Mouse (Mus musculus) gastrocnemius, adult 2 months (tissue): ENCODE measurements around the gene Nudt3. TPM values are rescaled to one million over a fixed set of nuclear protein-coding genes. Genes with fewer than 3 reads are reported as not detected.

Source experiments
- DNase-seq: peaks from one replicate; pipeline ENCODE4 v3.0.0; 2022
- H3K27ac ChIP-seq: fragments of 200-600 bp; 2 replicates; pipeline ENCODE4 v1.8.1; 2022; ENCODE audit warnings: mild to moderate bottlenecking
- H3K4me3 ChIP-seq: fragments of 200-600 bp; 2 replicates; pipeline ENCODE4 v1.8.1; 2022; ENCODE audit warnings: mild to moderate bottlenecking, moderate library complexity
- CTCF ChIP-seq: fragments of 200-600 bp; IDR thresholded peaks from 2 replicates; pipeline ENCODE4 v1.8.1; 2022; ENCODE audit warnings: antibody characterized with exemption, mild to moderate bottlenecking, moderate library complexity
- intact Hi-C: fragments of 180-260 bp; cut with DNase I; formaldehyde crosslinking; loops from one replicate; pipeline ENCODE4 v1.15.1; 2025
- total RNA-seq, 2 experiments: library from RNA; stranded (reverse); gene quantifications; 2 replicates each; pipeline ENCODE4 v1.2.3; 2021

Nudt3 gene
- total RNA-seq, 2 experiments from 2014 or later, result 222 to 261 TPM

GRCm38 (mm10) chr17:27610679-27611518 lies 12.4 kb downstream of the Nudt3 start:
- DNase-seq, result peak; percentile 49
- no peak for TF ChIP-seq CTCF
- peak overlapping the region; percentile 86 for H3K27ac ChIP-seq
- intact Hi-C loops, result no loop called here
- H3K4me3 ChIP-seq, result no peak overlapping the region

DNA sequence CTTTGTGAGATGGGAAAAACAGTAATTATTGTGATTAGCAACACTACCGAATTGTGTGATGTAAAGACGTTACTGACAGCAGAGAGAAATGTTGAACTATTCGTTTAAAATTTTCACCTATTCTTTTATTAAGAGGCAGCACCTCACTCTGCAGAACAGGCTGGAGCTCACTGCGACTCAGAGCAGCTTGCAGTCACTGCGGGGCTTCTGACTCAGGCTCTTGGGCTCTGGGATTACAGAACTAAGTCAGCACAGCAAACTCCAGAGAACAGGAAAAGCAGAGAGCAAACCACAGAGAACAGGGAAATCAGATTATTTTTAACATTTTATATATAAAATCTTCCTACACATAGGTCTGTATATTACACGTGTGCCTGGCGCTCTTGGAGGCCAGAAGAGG lies 13.7 kb downstream of the Nudt3 start:
- Histone ChIP-seq H3K27ac (no peak overlapping the region), H3K4me3 (no peak overlapping the region)
- intact Hi-C loops, result no loop called here
- no peak for TF ChIP-seq CTCF
- no peak for DNase-seq

- Histone ChIP-seq H3K27ac (peak overlapping the region; percentile 92), H3K4me3 (peak overlapping the region; percentile 42)
- no peak for TF ChIP-seq CTCF
- intact Hi-C loops, result loop anchor here (2.0 kb wide), 1 partner anchor 19 kb away; the partner anchor contains the start of gene Nudt3
- DNase-seq, result peak; percentile 90
Observed at GRCm38 (mm10) chr17:27603522-27604234, 19.6 kb downstream of the Nudt3 start.

DNA sequence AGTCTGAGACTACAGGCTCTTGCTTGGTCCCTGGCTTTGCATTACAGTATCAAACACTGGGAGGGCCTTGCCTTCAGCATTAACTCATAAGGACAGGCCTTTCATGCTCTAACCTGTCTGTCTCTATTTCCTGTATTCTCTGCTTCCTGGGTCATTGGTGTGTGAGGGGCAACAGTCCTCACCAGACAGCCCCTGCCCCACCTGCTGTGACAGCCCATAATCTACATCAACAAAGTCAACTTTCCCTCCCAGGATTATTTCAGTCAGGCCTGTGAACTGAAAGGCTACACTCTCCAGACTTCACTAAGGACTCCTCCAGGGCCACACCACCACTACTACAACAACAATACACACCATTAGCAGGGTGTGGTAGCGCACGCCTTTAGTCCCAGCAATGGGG lies 20.3 kb downstream of the Nudt3 start:
- Histone ChIP-seq H3K27ac (peak overlapping the region; percentile 92), H3K4me3 (peak overlapping the region; percentile 42)
- intact Hi-C loops, result loop anchor here (2.0 kb wide), 1 partner anchor 20 kb away; the partner anchor contains the start of gene Nudt3
- TF ChIP-seq CTCF, result no peak
- DNase-seq, result no peak

GRCm38 (mm10) chr17:27600869-27601268 lies 22.4 kb downstream of the Nudt3 start:
- TF ChIP-seq CTCF, result no peak
- intact Hi-C loops, result no loop called here
- H3K4me3 ChIP-seq, result no peak overlapping the region
- H3K27ac ChIP-seq, result peak overlapping the region; percentile 92; the same call in 1 of the 2 replicates
- no peak for DNase-seq

DNA sequence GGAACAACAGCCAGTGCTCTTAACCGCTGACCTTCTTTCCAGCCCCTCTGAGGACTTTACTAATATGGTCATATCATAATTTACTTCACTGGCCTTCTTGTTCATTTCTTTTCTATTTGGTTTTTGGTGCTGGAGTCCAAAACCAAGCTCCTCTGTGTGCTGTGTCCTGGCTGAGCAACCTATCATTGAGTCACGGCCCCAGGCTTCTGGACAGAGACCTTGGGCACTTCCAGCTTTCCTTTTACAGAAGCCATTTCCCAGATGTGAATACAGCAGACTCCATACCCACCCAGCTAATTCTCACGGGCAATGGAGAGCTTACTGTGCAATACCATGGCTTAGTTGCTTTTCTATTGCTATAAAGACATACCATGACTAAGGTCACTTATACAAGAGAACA lies 23.0 kb downstream of the Nudt3 start:
- intact Hi-C loops, result no loop called here
- peak overlapping the region; percentile 92; the same call in 1 of the 2 replicates for H3K27ac ChIP-seq
- DNase-seq, result no peak

GRCm38 (mm10) chr17:27596376-27597190 lies 26.7 kb downstream of the Nudt3 start:
- H3K4me3 ChIP-seq, result peak overlapping the region; percentile 23
- peak overlapping the region; percentile 88 for H3K27ac ChIP-seq
- intact Hi-C loops, result no loop called here
- TF ChIP-seq CTCF, result no peak
- peak; percentile 62 for DNase-seq

More for the DNA sequence above, 23.0 kb downstream of the Nudt3 start:
- no peak overlapping the region for H3K4me3 ChIP-seq
- no peak for TF ChIP-seq CTCF

GRCm38 (mm10) chr17:27595659-27596375 lies 27.5 kb downstream of the Nudt3 start:
- H3K27ac ChIP-seq, result peak overlapping the region; percentile 88
- peak; percentile 49 for DNase-seq
- intact Hi-C loops, result no loop called here
- H3K4me3 ChIP-seq, result peak overlapping the region; percentile 23; the same call in 1 of the 2 replicates
- peak; percentile 29; the same call in 1 of the 2 replicates for TF ChIP-seq CTCF

GRCm38 (mm10) chr17:27592565-27592910 lies 30.8 kb downstream of the Nudt3 start:
- intact Hi-C loops, result no loop called here
- Histone ChIP-seq H3K4me3 (no peak overlapping the region), H3K27ac (no peak overlapping the region)
- TF ChIP-seq CTCF, result no peak
- no peak for DNase-seq

- no peak for DNase-seq
- peak; percentile 34 for TF ChIP-seq CTCF
- intact Hi-C loops, result no loop called here
- Histone ChIP-seq H3K27ac (peak overlapping the region; percentile 51), H3K4me3 (peak overlapping the region; percentile 34; the same call in 1 of the 2 replicates)
Observed at GRCm38 (mm10) chr17:27591826-27592564, 31.3 kb downstream of the Nudt3 start.

- no peak for TF ChIP-seq CTCF
- H3K27ac ChIP-seq, result peak overlapping the region; percentile 97
- DNase-seq, result no peak
- intact Hi-C loops, result loop anchor here (5.0 kb wide), 1 partner anchor 34 kb away; the partner anchor contains the start of gene Nudt3
- no peak overlapping the region for H3K4me3 ChIP-seq
Observed at GRCm38 (mm10) chr17:27588231-27588630, 35.1 kb downstream of the Nudt3 start.
